Mouse (Mus musculus) B cell, adult 2 months (primary cell): ENCODE results near the gene Rfx4.
A peak's percentile ranks its signal among the peaks of the same experiment; 100 is the strongest.

Experiments used
- DNase-seq, 2 experiments: peaks; one replicate each; pipeline ENCODE4 v3.0.0; 2022

The Rfx4 gene

GRCm38 (mm10) chr10:84815676-84816436 lies 60.0 kb downstream of the Rfx4 start:
- DNase-seq, result peak; percentile 74 to 81

DNA sequence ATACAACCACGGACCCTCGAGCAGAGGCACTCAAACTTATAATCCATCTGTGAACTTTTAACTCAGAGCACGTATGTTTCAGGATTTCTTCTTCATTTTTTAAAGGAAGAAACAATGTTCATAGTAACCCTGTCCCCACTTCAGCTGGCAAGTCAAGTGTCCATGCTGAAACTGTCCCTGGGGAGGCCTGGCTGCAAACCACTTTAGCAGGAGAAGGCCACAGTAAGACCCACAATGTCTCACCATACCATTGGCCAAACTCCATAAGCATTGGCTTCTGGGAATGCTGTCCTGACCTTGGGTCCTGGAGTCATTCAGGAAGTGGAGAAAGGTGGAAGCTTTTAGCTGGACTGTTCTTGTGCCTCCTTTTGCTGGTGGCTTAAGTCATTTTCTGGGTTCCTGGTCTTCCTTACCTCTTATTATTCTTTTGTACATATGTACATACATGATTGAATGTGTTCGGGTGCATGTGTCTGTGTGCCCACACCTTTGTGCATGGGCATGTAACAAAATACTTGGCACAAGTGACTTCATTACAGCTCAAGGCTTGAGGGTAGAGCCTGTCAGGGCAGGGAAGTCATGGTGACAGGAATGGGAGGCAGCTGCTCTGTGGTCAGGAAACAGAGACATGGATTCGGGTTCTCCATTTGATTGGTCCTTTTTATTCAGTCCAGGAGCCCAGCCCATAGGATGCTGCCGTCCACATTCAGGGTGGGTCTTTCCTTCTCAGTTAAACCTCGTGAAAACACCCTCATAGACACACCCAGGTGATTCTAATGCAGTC lies 61.4 kb downstream of the Rfx4 start:
- DNase-seq, result no peak

DNA sequence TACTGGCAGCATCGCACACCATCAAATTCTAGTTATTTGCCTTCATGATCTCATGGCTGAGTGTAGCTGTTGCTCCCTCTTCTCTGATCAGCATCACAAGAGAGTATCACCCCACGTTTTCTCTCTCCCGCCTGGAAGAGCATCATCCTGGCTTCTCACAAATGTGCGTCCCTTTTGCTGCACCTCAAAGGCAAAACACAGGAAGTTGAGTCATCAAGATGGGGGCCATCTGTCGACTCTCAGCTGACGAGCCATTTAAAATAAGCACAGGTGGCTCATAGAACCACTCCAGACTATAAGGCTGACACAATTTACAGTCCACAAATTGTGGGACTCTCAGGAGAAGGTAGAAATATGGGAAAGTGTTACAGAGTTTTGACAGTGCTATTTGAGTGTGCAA lies 63.8 kb downstream of the Rfx4 start:
- DNase-seq, result peak in 1 of 2 experiments; percentile 24

DNA sequence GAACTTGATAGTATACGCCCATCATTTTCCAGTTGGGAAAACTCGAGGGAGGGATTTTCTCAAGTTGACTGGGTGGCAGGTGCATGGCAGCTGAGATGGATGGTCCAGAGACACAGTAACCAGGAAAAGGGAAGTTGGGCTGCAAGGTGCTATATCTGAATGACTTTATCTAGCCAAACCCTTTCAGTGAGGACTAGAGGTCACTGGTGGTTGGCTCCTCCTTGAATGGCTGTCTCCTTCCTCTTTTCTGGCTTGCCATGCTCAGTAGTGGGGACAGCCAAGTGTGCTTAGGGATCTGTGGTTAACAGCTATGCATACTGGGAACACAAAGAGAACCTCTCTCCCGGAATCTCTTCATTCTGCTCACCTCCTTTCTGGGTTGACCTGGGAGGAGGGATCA lies 64.4 kb downstream of the Rfx4 start:
- peak; percentile 19 to 30 for DNase-seq

DNA sequence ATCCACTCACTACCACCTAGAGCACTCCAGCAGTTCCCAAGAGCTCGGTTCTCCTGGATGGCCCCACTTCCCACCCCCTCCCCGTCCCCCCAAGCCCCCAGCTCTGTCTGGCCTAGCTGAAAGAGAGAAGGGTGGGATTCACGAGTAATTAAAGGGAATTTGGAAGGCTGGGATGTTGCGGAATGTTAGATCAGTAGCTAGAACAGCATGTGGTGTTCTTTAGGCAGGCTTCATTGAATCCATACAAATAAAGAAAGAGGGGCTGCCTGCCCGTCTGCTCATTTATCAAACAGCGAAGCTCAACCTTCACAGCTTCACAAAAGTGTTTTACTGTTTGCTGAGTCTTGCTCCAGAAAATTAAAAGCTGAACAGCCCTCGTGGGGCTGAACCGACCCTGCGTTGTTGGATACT lies 66.9 kb downstream of the Rfx4 start:
- no peak for DNase-seq

GRCm38 (mm10) chr10:84823621-84824020 lies 67.8 kb downstream of the Rfx4 start:
- no peak for DNase-seq

- no peak for DNase-seq
Measured at GRCm38 (mm10) chr10:84829009-84829408, 73.1 kb downstream of the Rfx4 start.

GRCm38 (mm10) chr10:84835596-84835995 lies 79.7 kb downstream of the Rfx4 start:
- DNase-seq, result no peak

DNA sequence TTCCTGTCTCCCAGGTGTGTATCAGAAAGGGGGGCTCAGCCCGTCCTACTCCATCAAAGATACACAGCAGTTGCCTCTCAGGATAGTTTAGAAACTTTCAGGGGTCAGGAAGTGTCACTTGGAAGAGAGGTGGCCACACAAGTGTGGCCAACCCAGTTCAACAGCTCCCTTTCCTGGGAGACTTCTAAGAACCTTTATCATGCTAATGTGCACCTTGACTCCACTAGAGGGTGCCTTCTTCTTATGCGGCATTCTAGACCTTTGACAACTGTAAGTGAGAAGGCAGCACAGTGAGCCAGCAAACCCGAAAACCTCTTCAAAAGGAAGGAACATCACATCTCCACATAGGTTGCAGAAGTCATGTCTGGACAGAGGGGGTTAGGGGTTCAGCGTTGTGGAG lies 80.2 kb downstream of the Rfx4 start:
- DNase-seq, result peak; percentile 25 to 26

DNA sequence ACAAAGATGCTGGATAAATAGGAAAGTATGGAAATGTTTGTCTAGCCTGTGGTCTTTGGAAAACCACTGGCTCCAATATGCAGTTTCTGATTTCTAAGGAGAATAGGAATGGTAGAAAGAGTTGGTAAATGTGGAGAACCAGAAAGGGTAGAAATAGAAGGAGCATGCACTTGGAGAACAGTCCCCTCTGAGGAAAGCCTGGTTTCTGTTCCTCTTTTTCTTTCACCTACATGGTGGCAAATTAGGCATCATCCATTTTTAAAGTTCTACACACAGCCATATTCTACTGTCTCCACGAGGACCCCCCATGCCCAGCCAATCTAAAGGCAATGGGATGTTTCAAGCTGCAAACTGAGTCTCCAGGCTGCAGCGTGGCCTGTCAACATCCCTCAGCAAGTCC lies 81.5 kb downstream of the Rfx4 start:
- no peak for DNase-seq

GRCm38 (mm10) chr10:84838850-84839473 lies 83.1 kb downstream of the Rfx4 start:
- no peak for DNase-seq

DNA sequence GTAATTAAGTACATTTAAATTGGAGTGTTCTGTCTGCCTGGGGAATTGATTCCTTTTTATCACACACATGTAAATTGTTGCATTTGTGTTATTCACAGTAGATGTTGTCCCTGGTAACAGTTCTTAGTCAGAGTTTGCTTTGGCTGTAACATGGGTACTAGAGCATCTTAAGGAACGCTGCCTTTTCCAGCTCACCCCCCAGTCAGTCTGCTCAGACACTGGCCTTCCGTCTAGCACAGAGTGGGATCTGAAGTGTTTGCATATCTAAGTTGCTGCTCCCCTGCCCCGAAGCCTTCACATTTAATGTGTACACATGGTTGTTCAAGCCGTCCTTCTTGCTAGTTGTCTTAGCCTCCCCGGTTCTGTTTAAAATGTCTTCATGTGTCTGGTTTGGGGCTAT lies 90.8 kb downstream of the Rfx4 start:
- DNase-seq, result no peak

DNA sequence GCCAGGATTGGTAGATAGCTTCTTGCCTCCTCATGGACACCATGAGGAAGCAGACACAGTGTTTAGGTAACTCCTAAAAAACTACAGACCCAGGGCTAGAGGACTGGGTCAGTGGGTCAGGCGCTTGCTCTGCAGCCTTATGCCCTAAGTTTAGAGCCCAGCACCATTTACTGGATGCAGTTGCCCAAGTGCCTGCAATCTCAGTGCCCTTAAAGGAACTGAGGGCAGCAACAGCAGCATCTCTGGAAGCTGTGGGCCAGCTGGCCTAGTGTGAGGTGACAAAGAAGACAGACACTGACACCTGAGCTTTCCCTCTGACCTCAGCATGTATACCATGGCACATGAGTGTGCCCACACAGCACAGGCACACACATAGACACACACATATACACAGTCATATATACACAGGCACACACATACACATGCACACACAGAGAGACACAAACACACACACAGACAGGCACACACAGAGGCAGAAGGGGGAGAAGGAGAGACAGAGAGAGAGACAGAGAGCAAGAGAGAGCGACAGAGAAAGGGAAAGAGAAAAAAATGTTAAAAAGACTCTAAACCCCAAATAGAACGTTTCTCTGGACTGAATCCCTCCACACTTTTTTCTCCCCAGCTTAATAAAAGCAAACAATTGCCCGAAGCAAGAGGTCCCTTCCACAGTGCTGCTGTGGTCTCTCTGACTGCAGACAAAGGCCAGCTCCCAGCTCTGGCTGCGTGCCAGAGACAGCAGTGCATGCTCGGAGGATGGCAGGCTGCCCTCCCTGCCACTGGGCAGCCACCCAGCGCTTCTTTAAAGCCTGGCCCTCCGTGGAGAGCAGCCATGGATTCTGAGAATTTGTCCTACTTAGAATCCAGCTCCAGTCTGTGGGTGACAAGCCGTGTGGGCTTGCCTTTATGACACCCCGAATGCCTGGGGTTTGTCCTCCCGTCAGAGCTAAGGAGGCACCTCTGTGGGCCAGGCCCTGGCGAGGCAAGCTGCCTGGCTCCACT lies 96.4 kb downstream of the Rfx4 start:
- DNase-seq, result no peak

DNA sequence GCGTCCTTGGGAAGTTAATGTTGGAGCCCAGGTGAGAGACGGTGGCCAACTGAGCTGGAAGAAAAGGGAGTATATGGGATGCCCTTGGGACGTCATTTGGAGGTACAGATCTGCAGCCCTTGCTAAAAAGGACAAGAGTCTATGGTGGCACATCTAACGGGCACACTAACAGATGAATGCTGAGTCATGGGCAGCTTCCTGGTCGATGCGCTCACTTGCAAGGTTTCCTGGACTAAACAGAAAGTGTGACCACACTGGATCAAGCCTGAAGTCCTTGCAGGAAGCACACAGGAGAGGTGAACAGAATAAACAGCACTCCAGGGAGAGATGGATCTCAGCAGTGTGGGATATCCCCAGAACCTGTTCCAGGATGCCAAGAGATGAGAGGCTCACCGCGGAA lies 98.2 kb downstream of the Rfx4 start:
- DNase-seq, result no peak

DNA sequence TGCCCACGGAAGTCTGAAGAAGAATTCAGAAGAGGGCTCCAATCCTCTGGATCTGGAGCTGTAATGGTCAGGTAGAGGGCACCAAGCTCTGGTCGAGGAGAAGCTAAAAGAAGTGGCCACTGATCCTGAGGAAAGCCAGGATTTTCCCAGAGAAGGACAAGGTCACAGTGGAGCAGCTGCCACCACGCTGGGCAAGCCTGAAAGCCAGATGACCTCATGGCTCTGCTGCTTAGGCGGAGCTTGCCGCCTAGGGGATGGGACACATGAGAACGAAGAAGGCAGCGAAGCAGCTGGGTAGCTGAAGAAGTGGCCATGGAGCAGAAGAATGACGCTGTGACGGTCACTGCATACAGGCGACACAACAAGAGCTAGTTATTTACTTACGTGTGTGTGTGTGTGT lies 99.6 kb downstream of the Rfx4 start:
- DNase-seq, result no peak

GRCm38 (mm10) chr10:84858371-84858770 lies 102.5 kb downstream of the Rfx4 start:
- DNase-seq, result no peak

- no peak for DNase-seq
Measured at GRCm38 (mm10) chr10:84858806-84859496, 103.1 kb downstream of the Rfx4 start.

- DNase-seq, result no peak
Measured at GRCm38 (mm10) chr10:84859556-84860380, 103.9 kb downstream of the Rfx4 start.

DNA sequence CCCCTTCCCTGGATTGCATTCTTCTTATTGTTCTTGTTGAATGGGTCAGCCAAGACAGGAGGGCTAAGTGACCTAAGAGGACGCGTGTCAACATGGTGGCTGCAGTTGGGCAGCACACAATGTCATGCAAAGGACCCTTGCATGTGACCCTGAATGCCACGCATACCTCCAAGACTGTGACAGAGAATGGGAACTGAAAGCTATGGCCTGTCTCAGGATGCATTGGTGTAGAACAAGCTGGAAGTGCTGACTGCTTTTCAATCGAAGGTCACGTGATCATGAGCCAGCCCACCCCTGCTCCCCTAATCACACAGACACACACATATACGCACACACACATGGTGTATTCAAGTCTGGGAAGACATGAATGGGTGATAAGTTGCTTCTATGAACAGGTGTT lies 107.6 kb downstream of the Rfx4 start:
- DNase-seq, result peak; percentile 54 to 55

DNA sequence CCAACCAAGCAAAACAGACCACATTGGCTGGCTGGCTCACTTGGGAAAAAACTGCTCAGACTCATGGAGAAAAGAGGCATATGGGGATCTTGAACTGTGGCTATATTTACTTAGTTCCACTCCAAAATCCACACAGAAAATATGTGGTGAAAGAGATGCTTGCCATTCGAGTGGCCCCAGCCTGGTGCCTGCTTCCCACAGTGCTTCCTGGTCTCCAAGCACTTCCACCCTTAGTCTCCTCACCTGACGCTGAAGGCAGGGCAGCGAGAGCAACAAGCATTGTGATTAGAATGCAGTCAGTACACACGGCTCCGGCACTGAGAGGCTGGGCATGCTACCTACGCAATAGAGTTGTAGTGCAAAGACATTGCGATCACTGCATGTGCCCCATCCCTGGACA lies 111.7 kb downstream of the Rfx4 start:
- no peak for DNase-seq

GRCm38 (mm10) chr10:84871285-84871684 lies 115.4 kb downstream of the Rfx4 start:
- DNase-seq, result no peak
